Mouse (Mus musculus): ENCODE measurements around the gene Myo1d. TPM values are rescaled to one million over a fixed set of nuclear protein-coding genes. Genes with fewer than 3 reads are reported as not detected.

Myo1d gene
- total and polyA plus RNA-seq, 2 experiments from 2014 or later: 1.8 to 2.5 TPM

DNA sequence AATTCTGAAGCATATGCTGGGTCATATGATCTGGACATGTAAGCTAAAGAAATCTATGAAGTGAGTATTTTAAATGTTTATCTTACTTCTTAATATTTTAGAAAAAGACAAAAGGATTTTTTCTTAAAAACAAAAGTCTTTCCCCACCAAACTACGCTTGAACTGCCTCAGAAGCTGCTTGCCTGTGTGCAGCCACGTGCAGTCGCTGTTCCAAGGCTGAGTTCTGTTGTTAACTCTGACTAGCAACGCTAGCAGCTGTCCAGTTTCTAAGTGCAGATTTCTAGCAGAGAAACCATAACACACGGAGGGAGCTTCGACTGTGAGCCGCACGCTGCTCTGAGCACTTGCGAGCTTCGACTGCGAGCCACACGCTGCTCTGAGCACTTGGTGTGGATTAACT lies 55.1 kb downstream of the Myo1d start:
- 67% methylated on average over 12 of the region's 12 CpGs for WGBS
- Histone ChIP-seq H3K9me3 (ENCODE audit: low read length) (no peaks in the 10 kb centered on the region), H3K4me2 (ENCODE audit: low read depth, low read length, poor library complexity, severe bottlenecking) (no peak overlapping the region), H3K27me3 (ENCODE audit: insufficient read depth, low read length) (no peaks in the 10 kb centered on the region), H3K4me3 (ENCODE audit: low read depth, low read length) (no peak overlapping the region), H3K9ac (replicated peaks; ENCODE audit: low read length, poor library complexity, severe bottlenecking) (no peak overlapping the region), H3K27ac (ENCODE audit: low read depth, low read length) (no peak overlapping the region), H3K4me1 (ENCODE audit: insufficient read depth, low read length) (no peaks in the 10 kb centered on the region), H3K36me3 (ENCODE audit: insufficient read depth, low read length) (no peaks in the 10 kb centered on the region)
- ATAC-seq (ENCODE audit: low FRiP score): no peak
- peak; percentile 37 for TF ChIP-seq CTCF (IDR thresholded peaks at IDR 0.05)
- DNase-seq (ENCODE audit: low spot score): peak; percentile 22

DNA sequence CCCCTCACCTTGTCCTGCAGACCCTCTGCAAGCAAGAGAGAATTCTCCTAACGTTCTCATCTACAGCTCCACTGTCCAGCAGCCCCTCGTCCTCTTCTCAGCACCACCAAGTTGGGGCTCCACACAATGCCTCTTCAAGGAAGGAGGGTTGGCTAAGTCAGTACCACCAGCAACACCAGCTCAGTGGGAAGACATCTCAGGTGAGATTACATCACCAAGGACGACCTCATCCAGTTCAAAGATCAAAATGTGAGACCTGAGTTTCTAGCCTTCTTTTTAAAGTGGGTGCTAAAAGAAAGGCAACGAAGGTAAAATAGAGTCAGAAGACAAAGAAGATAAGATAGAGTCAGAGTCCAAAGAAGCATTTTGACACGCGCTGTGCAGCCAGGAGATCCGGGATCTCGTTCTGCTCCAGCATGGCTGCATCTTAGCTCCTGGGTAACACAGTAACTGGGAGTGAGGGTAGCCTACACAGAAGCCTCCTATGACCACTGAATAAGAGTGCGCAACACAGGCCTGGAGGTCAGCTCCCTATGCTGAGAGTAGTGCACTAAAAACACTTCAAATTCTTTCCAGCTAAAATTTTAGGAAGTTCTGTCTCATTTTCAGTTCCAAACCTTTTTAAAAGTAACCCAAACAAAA lies 56.3 kb downstream of the Myo1d start:
- 88% methylated on average over 9 of the region's 9 CpGs for WGBS
- TF ChIP-seq CTCF (IDR thresholded peaks at IDR 0.05): no peak
- no peak overlapping the region for H3K27ac ChIP-seq (ENCODE audit: low read depth, low read length)
- no peak overlapping the region for H3K9ac ChIP-seq (replicated peaks; ENCODE audit: low read length, poor library complexity, severe bottlenecking)
- H3K36me3 ChIP-seq (ENCODE audit: insufficient read depth, low read length): no peaks in the 10 kb centered on the region
- DNase-seq (ENCODE audit: low spot score) (no peak), ATAC-seq (ENCODE audit: low FRiP score) (no peak)
- H3K4me3 ChIP-seq (ENCODE audit: low read depth, low read length): no peak overlapping the region
- no peaks in the 10 kb centered on the region for H3K9me3 ChIP-seq (ENCODE audit: low read length)
- no peaks in the 10 kb centered on the region for H3K4me1 ChIP-seq (ENCODE audit: insufficient read depth, low read length)
- H3K4me2 ChIP-seq (ENCODE audit: low read depth, low read length, poor library complexity, severe bottlenecking): no peak overlapping the region
- no peaks in the 10 kb centered on the region for H3K27me3 ChIP-seq (ENCODE audit: insufficient read depth, low read length)

GRCm38 (mm10) chr11:80719014-80719413 lies 60.8 kb downstream of the Myo1d start:
- Histone ChIP-seq H3K4me1 (ENCODE audit: insufficient read depth, low read length) (no peaks in the 10 kb centered on the region), H3K9me3 (ENCODE audit: low read length) (no peaks in the 10 kb centered on the region), H3K9ac (replicated peaks; ENCODE audit: low read length, poor library complexity, severe bottlenecking) (no peak overlapping the region), H3K4me2 (ENCODE audit: low read depth, low read length, poor library complexity, severe bottlenecking) (no peak overlapping the region), H3K27me3 (ENCODE audit: insufficient read depth, low read length) (no peaks in the 10 kb centered on the region), H3K4me3 (ENCODE audit: low read depth, low read length) (no peak overlapping the region), H3K36me3 (ENCODE audit: insufficient read depth, low read length) (no peaks in the 10 kb centered on the region), H3K27ac (ENCODE audit: low read depth, low read length) (no peak overlapping the region)
- ATAC-seq (ENCODE audit: low FRiP score): no peak
- 73% methylated on average over 1 of the region's 1 CpGs for WGBS
- no peak for DNase-seq (ENCODE audit: low spot score)
- no peak for TF ChIP-seq CTCF (IDR thresholded peaks at IDR 0.05)

GRCm38 (mm10) chr11:80718036-80718435 lies 61.8 kb downstream of the Myo1d start:
- no peak overlapping the region for H3K4me3 ChIP-seq (ENCODE audit: low read depth, low read length)
- no peak overlapping the region for H3K9ac ChIP-seq (replicated peaks; ENCODE audit: low read length, poor library complexity, severe bottlenecking)
- no peaks in the 10 kb centered on the region for H3K27me3 ChIP-seq (ENCODE audit: insufficient read depth, low read length)
- H3K4me2 ChIP-seq (ENCODE audit: low read depth, low read length, poor library complexity, severe bottlenecking): no peak overlapping the region
- H3K27ac ChIP-seq (ENCODE audit: low read depth, low read length): no peak overlapping the region
- ATAC-seq (ENCODE audit: low FRiP score) (no peak), DNase-seq (ENCODE audit: low spot score) (no peak)
- no peaks in the 10 kb centered on the region for H3K36me3 ChIP-seq (ENCODE audit: insufficient read depth, low read length)
- no peak for TF ChIP-seq CTCF (IDR thresholded peaks at IDR 0.05)
- no peaks in the 10 kb centered on the region for H3K9me3 ChIP-seq (ENCODE audit: low read length)
- no peaks in the 10 kb centered on the region for H3K4me1 ChIP-seq (ENCODE audit: insufficient read depth, low read length)

- no peak overlapping the region for H3K4me3 ChIP-seq (ENCODE audit: low read depth, low read length)
- DNase-seq (ENCODE audit: low spot score) (no peak), ATAC-seq (ENCODE audit: low FRiP score) (no peak)
- no peaks in the 10 kb centered on the region for H3K27me3 ChIP-seq (ENCODE audit: insufficient read depth, low read length)
- no peaks in the 10 kb centered on the region for H3K36me3 ChIP-seq (ENCODE audit: insufficient read depth, low read length)
- no peak for TF ChIP-seq CTCF (IDR thresholded peaks at IDR 0.05)
- no peaks in the 10 kb centered on the region for H3K9me3 ChIP-seq (ENCODE audit: low read length)
- H3K27ac ChIP-seq (ENCODE audit: low read depth, low read length): no peak overlapping the region
- no peaks in the 10 kb centered on the region for H3K4me1 ChIP-seq (ENCODE audit: insufficient read depth, low read length)
- WGBS: 71% methylated on average over 2 of the region's 2 CpGs
- no peak overlapping the region for H3K9ac ChIP-seq (replicated peaks; ENCODE audit: low read length, poor library complexity, severe bottlenecking)
- H3K4me2 ChIP-seq (ENCODE audit: low read depth, low read length, poor library complexity, severe bottlenecking): no peak overlapping the region
Observed at GRCm38 (mm10) chr11:80715115-80715514, 64.7 kb downstream of the Myo1d start.

DNA sequence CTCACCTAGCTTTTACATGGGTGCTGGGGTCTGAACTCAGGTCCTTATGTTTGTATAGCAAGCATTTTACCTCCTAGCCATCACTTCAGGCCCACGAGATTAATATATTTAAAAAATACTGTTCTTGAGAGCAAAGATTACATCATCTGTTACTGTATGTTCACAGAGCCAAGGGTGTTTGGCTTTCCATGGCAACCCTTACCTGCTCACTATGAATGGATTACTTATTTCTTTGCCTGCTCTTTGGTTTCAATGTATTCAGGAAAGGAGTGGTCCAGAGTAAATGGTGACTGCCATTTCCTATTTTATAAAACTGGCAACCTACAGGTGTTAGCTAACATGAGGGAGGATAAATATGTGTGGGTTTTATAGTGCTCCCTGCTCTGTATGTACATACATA lies 66.1 kb downstream of the Myo1d start:
- Histone ChIP-seq H3K4me3 (ENCODE audit: low read depth, low read length) (no peak overlapping the region), H3K9ac (replicated peaks; ENCODE audit: low read length, poor library complexity, severe bottlenecking) (no peak overlapping the region), H3K36me3 (ENCODE audit: insufficient read depth, low read length) (no peaks in the 10 kb centered on the region), H3K27ac (ENCODE audit: low read depth, low read length) (no peak overlapping the region), H3K4me2 (ENCODE audit: low read depth, low read length, poor library complexity, severe bottlenecking) (no peak overlapping the region), H3K4me1 (ENCODE audit: insufficient read depth, low read length) (no peaks in the 10 kb centered on the region), H3K9me3 (ENCODE audit: low read length) (no peaks in the 10 kb centered on the region), H3K27me3 (ENCODE audit: insufficient read depth, low read length) (no peaks in the 10 kb centered on the region)
- ATAC-seq (ENCODE audit: low FRiP score) (no peak), DNase-seq (ENCODE audit: low spot score) (no peak)
- no peak for TF ChIP-seq CTCF (IDR thresholded peaks at IDR 0.05)
- 74% methylated on average over 1 of the region's 1 CpGs for WGBS

Data from midbrain, postnatal 0 days (tissue).